Mouse (Mus musculus): ENCODE results near the gene Myrip.
A peak's percentile ranks its signal among the peaks of the same experiment; 100 is the strongest.
"Not testable (repeated sequence)": the region's sequence is repeated elsewhere in the genome, so short reads cannot be mapped to it uniquely, and the experiment has no call there.

Myrip gene

GRCm38 (mm10) chr9:120395188-120395587, 93.9 kb downstream of the Myrip start:
- DNase-seq (ENCODE audit: low read depth, low spot score) = no peak

- no peak for DNase-seq (ENCODE audit: low read depth, low spot score)
Observed at GRCm38 (mm10) chr9:120396579-120397185, 95.4 kb downstream of the Myrip start.

- no peak for DNase-seq (ENCODE audit: low read depth, low spot score)
Observed at GRCm38 (mm10) chr9:120398289-120398688, 97.0 kb downstream of the Myrip start.

- not testable (repeated sequence) for DNase-seq (ENCODE audit: low read depth, low spot score)
Observed at GRCm38 (mm10) chr9:120399537-120399936, 98.2 kb downstream of the Myrip start.

GRCm38 (mm10) chr9:120402368-120402767, 101.1 kb downstream of the Myrip start:
- DNase-seq (ENCODE audit: low read depth, low spot score) = no peak

GRCm38 (mm10) chr9:120403661-120404060, 102.3 kb downstream of the Myrip start:
- no peak for DNase-seq (ENCODE audit: low read depth, low spot score)

- DNase-seq (ENCODE audit: low read depth, low spot score) = no peak
Observed at GRCm38 (mm10) chr9:120409663-120410181, 108.4 kb downstream of the Myrip start.

- peak; percentile 11 for DNase-seq (ENCODE audit: low read depth, low spot score)
Observed at GRCm38 (mm10) chr9:120410421-120410820, 109.1 kb downstream of the Myrip start.

- peak; percentile 42 for DNase-seq (ENCODE audit: low read depth, low spot score)
Observed at GRCm38 (mm10) chr9:120415504-120415903, 114.2 kb downstream of the Myrip start.

- no peak for DNase-seq (ENCODE audit: low read depth, low spot score)
Observed at GRCm38 (mm10) chr9:120416151-120416550, 114.8 kb downstream of the Myrip start.

- DNase-seq (ENCODE audit: low read depth, low spot score) = no peak
Observed at GRCm38 (mm10) chr9:120416729-120417128, 115.4 kb downstream of the Myrip start.

- no peak for DNase-seq (ENCODE audit: low read depth, low spot score)
Observed at GRCm38 (mm10) chr9:120418582-120418981, 117.3 kb downstream of the Myrip start.

GRCm38 (mm10) chr9:120424567-120424966, 123.3 kb downstream of the Myrip start:
- DNase-seq (ENCODE audit: low read depth, low spot score) = no peak

- DNase-seq (ENCODE audit: low read depth, low spot score) = no peak
Observed at GRCm38 (mm10) chr9:120425768-120426167, 124.5 kb downstream of the Myrip start.

GRCm38 (mm10) chr9:120428181-120428580, 126.9 kb downstream of the Myrip start:
- DNase-seq (ENCODE audit: low read depth, low spot score) = no peak

GRCm38 (mm10) chr9:120433747-120434146, 132.4 kb downstream of the Myrip start:
- peak; percentile 61 for DNase-seq (ENCODE audit: low read depth, low spot score)

GRCm38 (mm10) chr9:120435841-120436240, 134.5 kb downstream of the Myrip start:
- DNase-seq (ENCODE audit: low read depth, low spot score) = no peak

- DNase-seq (ENCODE audit: low read depth, low spot score) = no peak
Observed at GRCm38 (mm10) chr9:120436854-120437253, 135.5 kb downstream of the Myrip start.

- DNase-seq (ENCODE audit: low read depth, low spot score) = no peak
Observed at GRCm38 (mm10) chr9:120437266-120437876, 136.1 kb downstream of the Myrip start.

GRCm38 (mm10) chr9:120438350-120438749, 137.0 kb downstream of the Myrip start:
- DNase-seq (ENCODE audit: low read depth, low spot score) = no peak

- no peak for DNase-seq (ENCODE audit: low read depth, low spot score)
Observed at GRCm38 (mm10) chr9:120438781-120439180, 137.5 kb downstream of the Myrip start.

GRCm38 (mm10) chr9:120444642-120445041, 143.3 kb downstream of the Myrip start:
- no peak for DNase-seq (ENCODE audit: low read depth, low spot score)

GRCm38 (mm10) chr9:120449696-120450329, 148.5 kb downstream of the Myrip start:
- DNase-seq (ENCODE audit: low read depth, low spot score) = no peak
